Mouse (Mus musculus) B cell, adult 67 days (primary cell): Measurements from ENCODE around the gene Olfr725. TPM values are rescaled to one million over a fixed set of nuclear protein-coding genes. Genes with fewer than 3 reads are reported as not detected.

Source experiments
- total RNA-seq, 2 experiments: library from RNA; stranded (reverse); gene quantifications; 4 replicates each; pipeline ENCODE4 v1.2.4; 2023

The Olfr725 gene
- total RNA-seq, result not detected

DNA sequence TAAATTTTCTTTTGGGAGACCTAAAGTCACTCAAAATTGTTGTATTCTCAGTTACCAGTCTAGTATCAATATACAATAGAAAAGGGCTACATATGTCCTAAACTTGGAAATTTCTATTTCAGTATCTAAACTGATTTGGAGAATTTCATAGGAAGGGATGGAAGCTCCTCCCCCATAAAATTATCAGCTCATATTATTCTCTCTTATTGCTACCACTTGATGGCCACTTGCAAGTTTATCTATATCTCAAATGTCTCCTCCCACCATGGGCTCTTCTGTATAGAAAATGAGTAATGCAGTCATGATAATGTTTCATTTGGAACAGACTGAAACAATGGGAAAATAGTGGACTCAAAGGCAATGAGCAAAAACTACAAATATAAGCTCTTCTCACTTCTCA is at the start of gene Olfr725:
Olfr725 (minus strand) TSS at position 101 of the 400 bp plus-strand sequence.

Other genes starting within 250 kb of the Olfr725 start
- not detected for gene Olfr722, start 138.4 kb downstream of the Olfr725 start, total RNA-seq
- gene Olfr723, start 108.6 kb downstream of the Olfr725 start, total RNA-seq, result not detected
- gene Olfr724, start 77.1 kb downstream of the Olfr725 start, total RNA-seq, result not detected
- gene Olfr726, start 50.6 kb upstream of the Olfr725 start, total RNA-seq, result not detected
- gene Olfr727, start 82.8 kb upstream of the Olfr725 start, total RNA-seq, result not detected
- gene Olfr728, start 102.3 kb upstream of the Olfr725 start, total RNA-seq, result not detected
- gene Olfr729, start 112.5 kb upstream of the Olfr725 start, total RNA-seq, result not detected
- gene Olfr730, start 147.8 kb upstream of the Olfr725 start, total RNA-seq, result not detected
- gene Olfr731, start 201.5 kb upstream of the Olfr725 start, total RNA-seq, result not detected
- gene Olfr732, start 243.8 kb upstream of the Olfr725 start, total RNA-seq, result not detected